Mouse (Mus musculus) spleen, postnatal 10 days (tissue): ENCODE measurements around the gene Smarcad1.
"Not testable (repeated sequence)": the region's sequence is repeated elsewhere in the genome, so short reads cannot be mapped to it uniquely, and the experiment has no call there.

ENCODE experiments used
- DNase-seq, 2 experiments: peaks; one replicate each; pipeline ENCODE4 v3.0.0; 2021 to 2022; ENCODE audit warnings: low spot score in 2 of 2

Smarcad1 gene

DNA sequence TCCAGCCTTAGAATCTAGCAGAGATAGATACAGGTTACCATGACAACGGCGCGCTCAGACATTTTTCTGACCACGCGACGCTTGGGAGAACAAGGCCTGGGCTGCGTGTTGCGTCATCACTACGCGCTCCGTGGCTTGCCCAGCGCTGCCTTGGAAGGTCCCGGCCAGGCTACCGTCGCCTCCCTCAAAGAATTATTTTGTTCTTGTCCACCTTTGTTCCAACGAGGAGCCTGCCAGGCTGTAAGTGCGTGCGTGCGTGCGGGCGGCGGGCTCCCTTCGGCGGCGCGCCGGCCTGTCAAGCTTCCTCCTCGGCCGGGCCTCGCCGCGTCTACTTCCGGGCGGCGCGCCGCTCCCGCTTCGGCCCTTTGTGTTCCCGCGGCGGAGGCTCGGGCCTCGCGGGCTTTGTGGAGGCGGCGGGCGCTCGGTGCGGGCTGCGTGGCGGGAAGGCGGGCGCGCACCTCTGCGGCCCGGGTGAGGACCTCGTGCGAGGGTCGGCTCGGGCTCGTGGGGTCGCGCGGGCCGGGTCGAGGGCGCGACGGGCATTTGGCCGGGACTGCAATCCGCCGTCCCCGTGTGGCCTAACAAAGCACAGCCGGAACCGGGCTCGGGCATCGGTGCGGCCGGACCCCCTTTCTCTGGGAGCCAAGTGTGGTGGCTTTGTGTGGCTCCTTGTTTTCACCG, at the start of gene Smarcad1:
TSS of gene Smarcad1 (plus strand) at position 93 of the 681 bp plus-strand sequence.
- peak; percentile 78 to 88 for DNase-seq

GRCm38 (mm10) chr6:64996824-64997421, 45.5 kb upstream of the Smarcad1 start:
- DNase-seq: no peak

DNA sequence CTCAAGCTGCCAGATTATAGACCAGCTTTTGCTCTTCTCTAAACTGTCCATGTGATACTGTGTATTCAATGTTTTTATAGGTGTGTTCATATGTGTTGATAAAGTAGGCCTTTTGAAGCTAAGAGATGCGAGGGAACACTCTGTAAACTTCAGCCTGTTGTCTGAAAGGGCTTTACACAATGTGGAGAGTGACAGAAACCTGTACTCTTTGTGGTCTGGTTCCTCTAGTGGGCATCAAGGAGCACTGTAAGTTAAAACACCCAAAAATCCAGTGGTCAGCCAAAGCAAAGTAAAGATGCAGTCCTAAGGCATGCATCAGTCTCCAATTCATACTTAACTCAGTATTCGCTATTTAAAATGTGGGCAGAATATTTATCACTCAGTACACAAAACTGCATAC, 44.6 kb upstream of the Smarcad1 start:
- no peak for DNase-seq

GRCm38 (mm10) chr6:65000757-65001156, 41.6 kb upstream of the Smarcad1 start:
- not testable (repeated sequence) for DNase-seq

DNA sequence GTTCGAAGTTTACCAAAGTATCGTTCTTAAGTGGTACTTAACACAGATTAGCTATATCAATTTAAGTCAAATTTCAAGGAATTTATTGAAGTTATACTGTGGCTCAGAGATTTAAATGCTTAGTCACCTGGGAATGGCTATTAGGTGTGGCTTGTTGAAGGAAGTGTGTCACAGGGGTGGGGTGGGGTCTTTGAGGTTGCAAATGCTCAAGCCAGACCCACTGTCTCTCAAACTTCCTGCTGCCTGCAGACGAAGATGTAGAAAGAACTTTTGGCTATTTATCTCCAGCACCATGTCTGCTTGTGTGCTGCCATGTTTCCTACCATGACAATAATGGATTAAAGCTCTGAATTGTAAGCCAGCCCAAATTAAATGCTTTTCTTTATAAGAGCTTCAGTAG, 40.2 kb upstream of the Smarcad1 start:
- no peak for DNase-seq

GRCm38 (mm10) chr6:65008836-65009235, 33.5 kb upstream of the Smarcad1 start:
- no peak for DNase-seq

DNA sequence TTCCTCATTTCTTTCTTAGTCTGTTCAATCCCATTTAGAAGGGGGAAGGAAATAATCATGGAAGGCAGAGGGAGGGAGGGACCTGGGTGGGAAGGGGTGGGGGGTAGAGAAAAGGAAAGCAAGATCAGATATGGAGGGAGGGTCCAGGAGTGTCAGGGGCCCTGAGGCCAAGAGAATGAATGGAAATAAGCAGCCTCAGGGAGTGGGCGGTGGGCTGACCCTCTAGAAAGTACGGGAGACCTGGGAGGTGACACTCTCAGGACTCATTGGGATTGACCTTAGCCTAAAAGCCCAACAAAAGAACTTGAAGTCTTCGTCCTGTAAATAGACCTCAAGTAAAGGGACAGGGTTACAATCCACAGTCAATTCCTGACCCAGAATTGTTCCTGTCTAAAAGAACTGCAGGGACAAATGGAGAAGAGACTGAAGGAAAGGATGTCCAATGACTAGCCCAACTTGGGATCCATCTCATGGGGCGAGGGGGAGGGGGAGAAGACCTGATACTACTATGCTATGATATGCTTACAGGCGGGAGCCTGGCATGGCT, 30.9 kb upstream of the Smarcad1 start:
- no peak for DNase-seq

GRCm38 (mm10) chr6:65012142-65012541, 30.2 kb upstream of the Smarcad1 start:
- DNase-seq: no peak

GRCm38 (mm10) chr6:65017566-65017965, 24.8 kb upstream of the Smarcad1 start:
- DNase-seq: no peak

DNA sequence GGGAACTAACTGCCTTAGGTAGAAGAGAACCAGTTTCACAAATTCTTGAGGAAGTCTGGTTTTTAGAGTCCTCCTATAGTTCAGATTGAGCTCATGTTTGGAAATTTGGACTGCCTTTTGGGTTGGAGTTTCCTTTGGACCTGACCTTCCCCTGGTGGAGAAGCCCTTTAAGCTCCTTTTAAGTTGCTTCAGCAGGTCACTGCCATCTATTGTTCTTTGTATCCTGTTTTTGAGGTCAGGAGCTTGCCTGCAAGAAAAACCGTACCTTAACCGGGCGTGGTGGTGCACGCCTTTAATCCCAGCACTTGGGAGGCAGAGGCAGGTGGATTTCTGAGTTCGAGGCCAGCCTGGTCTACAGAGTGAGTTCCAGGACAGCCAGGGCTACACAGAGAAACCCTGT, 23.4 kb upstream of the Smarcad1 start:
- not testable (repeated sequence) for DNase-seq

DNA sequence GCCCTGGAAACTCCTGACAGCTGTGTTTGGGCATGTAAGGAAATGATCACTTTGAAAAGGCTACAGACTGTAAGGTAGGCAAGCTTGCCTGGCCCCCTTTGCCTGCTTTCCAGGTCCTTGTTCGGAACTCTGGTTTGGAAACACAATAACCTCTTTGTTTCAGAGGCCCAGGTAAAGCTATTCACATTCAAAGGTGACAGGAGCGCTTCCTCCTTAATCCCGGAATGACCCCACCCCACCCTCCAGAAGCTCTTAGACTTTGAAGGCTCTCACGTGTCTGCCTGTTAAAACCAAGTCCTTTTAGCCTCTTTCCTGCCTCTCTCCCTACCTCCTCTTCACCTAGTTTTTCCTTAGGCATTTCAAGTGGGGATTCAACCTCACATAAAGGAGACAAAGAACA, 20.5 kb upstream of the Smarcad1 start:
- DNase-seq: no peak

DNA sequence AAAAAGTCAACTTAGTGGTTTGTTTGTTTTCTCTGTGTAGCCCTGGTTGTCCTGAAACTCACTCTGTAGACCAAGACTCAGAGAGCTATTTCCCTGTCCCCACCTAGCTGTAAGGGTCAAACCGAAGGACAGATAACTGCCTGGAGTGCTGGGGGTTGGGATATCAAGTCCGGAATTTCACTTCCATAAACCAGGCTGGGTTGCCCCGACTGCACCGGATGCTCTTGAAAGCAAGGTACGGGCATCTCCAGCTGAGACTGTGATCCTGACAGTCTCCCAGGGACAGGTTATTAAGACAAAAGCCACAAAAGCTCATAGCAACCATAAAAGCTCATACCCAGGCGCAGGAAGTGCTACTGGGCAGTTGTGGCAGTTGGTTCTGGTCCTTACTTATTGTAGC, 19.3 kb upstream of the Smarcad1 start:
- no peak for DNase-seq

GRCm38 (mm10) chr6:65024668-65025067, 17.7 kb upstream of the Smarcad1 start:
- no peak for DNase-seq

DNA sequence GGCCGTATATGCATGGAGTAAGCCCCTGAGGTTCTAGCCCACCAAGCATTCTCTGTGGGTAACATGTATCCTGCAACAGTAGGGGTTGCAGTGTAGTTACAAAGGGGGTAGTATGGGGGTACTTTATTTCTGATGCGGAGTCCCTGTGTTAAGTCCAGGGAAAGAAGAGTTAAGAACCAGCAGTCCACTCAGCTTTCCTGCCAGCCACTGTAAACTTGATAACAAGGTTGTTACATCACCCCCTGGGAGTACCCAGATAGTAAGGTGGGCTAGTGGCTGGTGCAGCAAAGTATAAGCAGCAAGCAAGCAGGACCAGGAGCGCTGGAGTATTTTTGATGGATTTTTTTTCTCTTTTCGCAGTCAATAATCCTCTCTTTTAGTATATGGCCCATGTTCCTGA, 17.3 kb upstream of the Smarcad1 start:
- DNase-seq: no peak

GRCm38 (mm10) chr6:65034661-65035060, 7.7 kb upstream of the Smarcad1 start:
- no peak for DNase-seq

GRCm38 (mm10) chr6:65035469-65035868, 6.9 kb upstream of the Smarcad1 start:
- DNase-seq: no peak

DNA sequence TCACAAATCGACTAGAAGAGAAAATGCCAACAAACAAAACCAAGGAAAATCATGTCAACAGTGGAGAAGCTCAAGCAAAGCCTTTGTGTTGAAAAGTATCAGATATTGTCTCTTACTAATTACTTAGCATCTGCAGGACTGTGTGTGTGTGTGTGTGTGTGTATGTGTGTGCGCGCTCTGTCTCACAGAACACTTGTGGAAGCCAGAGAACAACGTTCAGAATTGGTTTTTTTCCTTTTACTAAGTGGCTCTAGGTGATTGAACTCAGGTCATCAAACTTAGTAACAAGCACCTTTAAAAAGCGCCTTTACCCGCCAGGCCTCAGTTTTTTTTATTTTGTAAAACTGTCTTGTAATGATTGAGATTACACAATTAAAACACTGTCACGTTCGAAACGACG, 451 bp upstream of the Smarcad1 start:
- no peak for DNase-seq

- DNase-seq: no peak
Observed at GRCm38 (mm10) chr6:65043241-65043640, 858 bp downstream of the Smarcad1 start.

- peak in 1 of 2 experiments; percentile 22 for DNase-seq
Observed at GRCm38 (mm10) chr6:65049100-65049499, 6.7 kb downstream of the Smarcad1 start.

DNA sequence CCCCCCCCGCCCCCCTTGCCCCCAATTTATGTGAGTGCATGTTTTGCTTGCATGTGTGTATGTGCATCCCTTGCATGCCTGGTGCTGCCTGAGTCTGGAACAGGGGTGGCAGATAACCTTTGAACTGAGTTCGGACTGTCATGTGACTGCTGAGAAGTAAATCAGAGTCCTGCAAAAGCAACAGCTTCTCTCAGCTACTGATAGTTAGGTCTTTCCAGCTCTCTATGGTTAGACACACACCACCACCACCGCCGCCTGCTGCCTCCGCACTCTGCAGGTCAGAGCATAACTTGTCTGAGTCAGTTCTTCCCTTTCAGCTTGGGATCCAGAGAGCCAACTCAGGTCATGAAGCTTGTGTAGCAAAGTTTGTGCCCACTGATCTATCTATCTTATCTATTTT, 14.2 kb downstream of the Smarcad1 start:
- DNase-seq: no peak

DNA sequence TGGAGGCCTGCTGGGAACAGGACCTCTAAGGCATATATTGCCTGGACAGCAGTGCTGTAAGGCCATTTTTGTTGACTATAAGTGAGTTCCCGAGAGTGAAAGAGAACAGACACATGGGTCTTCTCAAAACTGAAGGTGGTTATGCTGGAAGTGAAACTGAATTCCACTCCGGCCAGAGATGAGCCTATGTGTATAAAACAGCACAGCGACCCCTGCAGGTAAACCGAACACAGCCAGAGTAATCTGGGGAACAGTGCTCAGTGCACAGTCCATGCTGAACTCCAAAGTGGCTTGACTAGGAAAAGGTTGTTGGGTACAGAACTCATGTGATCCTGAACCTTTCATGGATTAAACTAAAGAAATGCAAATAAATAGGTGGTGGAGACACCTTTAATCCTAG, 14.8 kb downstream of the Smarcad1 start:
- DNase-seq: not testable (repeated sequence)

DNA sequence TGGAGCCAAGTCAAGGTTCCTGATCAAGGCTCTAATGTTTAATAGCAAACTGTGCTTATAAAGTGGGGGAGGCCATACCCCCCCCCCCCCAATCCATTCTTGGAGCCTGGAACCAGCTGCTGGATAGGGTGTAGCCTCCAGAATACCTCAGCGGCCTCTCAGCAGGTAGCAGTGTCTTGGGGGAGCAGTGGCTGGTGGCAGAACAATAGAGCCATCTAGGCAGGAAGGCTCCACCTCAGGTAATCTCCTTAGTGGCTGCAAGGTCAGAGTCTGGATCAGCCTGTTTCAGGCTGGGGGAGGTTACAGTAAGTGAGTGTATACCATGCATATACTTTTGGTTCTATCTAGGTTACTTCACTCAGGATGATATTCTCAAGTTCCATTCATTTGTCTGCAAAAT, 18.7 kb downstream of the Smarcad1 start:
- DNase-seq: no peak

GRCm38 (mm10) chr6:65075201-65075600, 32.8 kb downstream of the Smarcad1 start:
- DNase-seq: no peak
